In the genomic region with DNA sequence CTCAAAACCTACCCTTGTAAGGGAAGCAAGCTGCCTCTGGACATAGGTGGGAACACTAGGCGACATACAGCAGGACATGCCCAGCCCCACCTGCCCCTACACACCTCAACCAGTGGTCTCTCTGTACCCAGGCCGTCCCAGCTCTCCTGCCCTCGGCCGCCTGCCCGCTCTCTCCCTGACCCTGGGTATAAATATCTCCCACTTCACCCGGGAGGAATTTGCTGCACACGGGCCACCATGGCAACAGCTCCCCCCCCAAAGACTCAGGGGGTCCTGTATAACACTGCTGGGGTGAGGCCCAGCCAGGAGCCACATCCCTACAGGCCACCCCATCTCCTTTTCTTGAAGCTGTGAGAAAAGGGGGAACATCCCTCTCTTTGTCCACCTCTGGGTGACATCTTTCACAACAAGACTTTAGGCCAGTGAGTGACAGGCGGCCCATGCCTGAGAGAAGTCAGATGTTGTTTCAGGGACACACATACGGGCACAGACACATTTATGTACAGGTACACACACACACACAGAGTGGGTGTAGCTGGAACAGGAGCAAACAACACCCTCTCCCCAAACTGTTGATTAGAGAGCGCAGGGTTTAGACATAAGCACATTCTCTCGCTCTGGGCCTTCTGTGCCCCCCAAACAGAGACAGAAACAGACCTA, we compare ENCODE assay signal across 10 mouse cellular contexts. TPM values are rescaled to one million over a fixed set of nuclear protein-coding genes. Genes with fewer than 3 reads are reported as not detected.
DNase-seq lines count a peak whose midpoint lies in the region; ATAC-seq and TF ChIP-seq lines count a peak whose summit lies in the region.
"Had no signal": no experiment of that assay in that cellular context is flagged by ENCODE, and none has a peak within 500 bp of the region (broad histone marks: within the 10 kb centered on the region; RNA-seq: fewer than 3 reads in every experiment).

No protein-coding gene starts in this region.

- H3K27ac ChIP-seq in hindbrain, postnatal 0 days: 0 out of 2 replicates have a peak overlapping the region, but pooled peaks have one; percentile 4
- no peak overlapping the region; the same call in 1 of the 2 replicates for H3K27ac ChIP-seq in neural tube, embryonic 15.5 days (replicated peaks)

- H3K4me3 ChIP-seq in lung, adult 2 months (replicated peaks; ENCODE audit: extremely low read depth, low read depth, low read length): peak overlapping the region; percentile 60
- no peak overlapping the region for H3K4me3 ChIP-seq in hindbrain, postnatal 0 days (ENCODE audit: low read length)
- H3K4me3 ChIP-seq in neural tube, embryonic 15.5 days (replicated peaks): no peak overlapping the region; the same call in 1 of the 2 replicates

- TF ChIP-seq CTCF in lung, adult 2 months (IDR thresholded peaks at IDR 0.05; ENCODE audit: insufficient read depth, low read length): no peak
- no peak for TF ChIP-seq CTCF in hindbrain, postnatal 0 days (IDR thresholded peaks at IDR 0.05; ENCODE audit: low read depth)

- WGBS in lung, adult 2 months: 49% methylated on average over 11 of the region's 11 CpGs
- WGBS in hindbrain, postnatal 0 days: 41% methylated on average over 11 of the region's 11 CpGs
- WGBS in neural tube, embryonic 15.5 days: 52% methylated on average over 11 of the region's 11 CpGs

- no peak for DNase-seq in lung, adult 2 months
- DNase-seq in lung, adult 18-20 months: no peak
- peak; percentile 61 to 65 for DNase-seq in gastrocnemius, postnatal 36 days
- DNase-seq in hindbrain, postnatal 0 days (ENCODE audit: low spot score): no peak
- no peak for DNase-seq in urinary bladder, postnatal 4 days (ENCODE audit: low spot score in 2 of 2)
- DNase-seq in cerebellum, adult 11-12 months: no peak
- no peak for DNase-seq in spleen, postnatal 4 days (ENCODE audit: low spot score in 2 of 2)

- H3K4me1 ChIP-seq in lung, adult 2 months (ENCODE audit: control insufficient read depth, insufficient read depth, low read length): peaks cover 3% of the 10 kb centered on the region
- peaks cover 20% of the 10 kb centered on the region; the same call in 1 of the 2 replicates for H3K4me1 ChIP-seq in hindbrain, postnatal 0 days (ENCODE audit: insufficient read depth, low read length)
- H3K4me1 ChIP-seq in neural tube, embryonic 15.5 days: peaks cover 44% of the 10 kb centered on the region

- H3K9ac ChIP-seq in hindbrain, postnatal 0 days (replicated peaks; ENCODE audit: low read length): no peak overlapping the region
- no peak overlapping the region for H3K9ac ChIP-seq in neural tube, embryonic 15.5 days (replicated peaks)

- no peaks in the 10 kb centered on the region for H3K36me3 ChIP-seq in hindbrain, postnatal 0 days (ENCODE audit: insufficient read depth, low read length)
- no peaks in the 10 kb centered on the region for H3K36me3 ChIP-seq in neural tube, embryonic 15.5 days

- intact Hi-C loops in gastrocnemius, postnatal 36 days (cut with DNase I): no loop called here

- H3K27me3 ChIP-seq in hindbrain, postnatal 0 days (ENCODE audit: insufficient read depth, low read length): peaks cover 11% of the 10 kb centered on the region; the same call in 1 of the 2 replicates
- H3K27me3 ChIP-seq in neural tube, embryonic 15.5 days (replicated peaks): peaks cover 43% of the 10 kb centered on the region

- no peaks in the 10 kb centered on the region for H3K9me3 ChIP-seq in hindbrain, postnatal 0 days (ENCODE audit: low read length)
- no peaks in the 10 kb centered on the region for H3K9me3 ChIP-seq in neural tube, embryonic 15.5 days (replicated peaks)

- peak overlapping the region; percentile 35; the same call in 1 of the 2 replicates for H3K4me2 ChIP-seq in hindbrain, postnatal 0 days (ENCODE audit: low read depth, low read length)
- H3K4me2 ChIP-seq in neural tube, embryonic 15.5 days: peak overlapping the region; percentile 26

- TF ChIP-seq POLR2A in lung, adult 2 months (IDR thresholded peaks at IDR 0.05; ENCODE audit: borderline replicate concordance, extremely low read depth, low read depth, low read length): peak; percentile 28; the same call in 1 of the 2 replicates

- ATAC-seq in hindbrain, postnatal 0 days: no peak
- ATAC-seq in neural tube, embryonic 15.5 days (ENCODE audit: low FRiP score): no peak
- ATAC-seq: Patski had no signal

RNA-seq across cellular contexts. Expression of gene Fxyd1, which starts 2.2 kb away (rescaled TPM):
- 330 and 336 TPM in 2 replicates for polyA plus RNA-seq in lung, adult 2 months (2012; rRNA removed)
- total RNA-seq in gastrocnemius, postnatal 36 days (2021): 1,000 to 10,000 TPM in 1 of 2 experiments, 100 to 1,000 TPM in 1; 991 to 1,156 TPM
- 24.0 and 26.5 TPM in 2 replicates for total RNA-seq in hindbrain, postnatal 0 days (2014; rRNA removed)
- polyA plus RNA-seq in hindbrain, postnatal 0 days (2015; fragmentation: Nextera tagmentation; extraction: Ambion mirVana): 129 and 150 TPM in 2 replicates
- 26.8 and 36.9 TPM in 2 replicates for polyA plus RNA-seq in neural tube, embryonic 15.5 days (2015; fragmentation: Nextera tagmentation; extraction: Ambion mirVana)
- total RNA-seq: neutrophil, adult 5-6 weeks had no signal
- polyA plus RNA-seq: Patski had no signal

RNA-seq across cellular contexts. Expression of gene Fxyd7, which starts 3.5 kb away (rescaled TPM):
- polyA plus RNA-seq in lung, adult 2 months (2012; rRNA removed): 7.5 and 10.6 TPM in 2 replicates
- total RNA-seq in gastrocnemius, postnatal 36 days (2021): 1 to 10 TPM; 1.7 to 1.8 TPM
- total RNA-seq in hindbrain, postnatal 0 days (2014; rRNA removed): 234 and 282 TPM in 2 replicates
- polyA plus RNA-seq in hindbrain, postnatal 0 days (2015; fragmentation: Nextera tagmentation; extraction: Ambion mirVana): 466 and 477 TPM in 2 replicates
- 357 and 417 TPM in 2 replicates for polyA plus RNA-seq in neural tube, embryonic 15.5 days (2015; fragmentation: Nextera tagmentation; extraction: Ambion mirVana)
- polyA plus RNA-seq: Patski had no signal

RNA-seq across cellular contexts. Expression of gene Lgi4, which starts 4.4 kb away (rescaled TPM):
- 6.8 TPM in 2 replicates for polyA plus RNA-seq in lung, adult 2 months (2012; rRNA removed)
- total RNA-seq in gastrocnemius, postnatal 36 days (2021): 1 to 10 TPM; 2.5 to 4.4 TPM
- 1.9 and 5.9 TPM in 2 replicates for total RNA-seq in hindbrain, postnatal 0 days (2014; rRNA removed)
- polyA plus RNA-seq in hindbrain, postnatal 0 days (2015; fragmentation: Nextera tagmentation; extraction: Ambion mirVana): 1.2 and 1.3 TPM in 2 replicates
- polyA plus RNA-seq in neural tube, embryonic 15.5 days (2015; fragmentation: Nextera tagmentation; extraction: Ambion mirVana): 1.3 and 1.7 TPM in 2 replicates

RNA-seq across cellular contexts. Expression of gene Fxyd5, which starts 12.5 kb away (rescaled TPM):
- 156 and 178 TPM in 2 replicates for polyA plus RNA-seq in lung, adult 2 months (2012; rRNA removed)
- total RNA-seq in gastrocnemius, postnatal 36 days (2021): 10 to 100 TPM in 1 of 2 experiments, 1 to 10 TPM in 1; 9.6 to 11.3 TPM
- total RNA-seq in hindbrain, postnatal 0 days (2014; rRNA removed): 15.3 and 22.1 TPM in 2 replicates
- 33.3 and 35.3 TPM in 2 replicates for polyA plus RNA-seq in hindbrain, postnatal 0 days (2015; fragmentation: Nextera tagmentation; extraction: Ambion mirVana)
- polyA plus RNA-seq in neural tube, embryonic 15.5 days (2015; fragmentation: Nextera tagmentation; extraction: Ambion mirVana): 22.2 and 27.8 TPM in 2 replicates

RNA-seq across cellular contexts. Expression of gene Fxyd3, which starts 21.7 kb away (rescaled TPM):
- 16.4 and 43.2 TPM in 2 replicates for polyA plus RNA-seq in lung, adult 2 months (2012; rRNA removed)
- total RNA-seq in gastrocnemius, postnatal 36 days (2021): under 1 TPM; 0.77 to 0.96 TPM
- not detected in 2 replicates for total RNA-seq in hindbrain, postnatal 0 days (2014; rRNA removed)
- polyA plus RNA-seq in hindbrain, postnatal 0 days (2015; fragmentation: Nextera tagmentation; extraction: Ambion mirVana): 1.2 and 1.5 TPM in 2 replicates
- polyA plus RNA-seq in neural tube, embryonic 15.5 days (2015; fragmentation: Nextera tagmentation; extraction: Ambion mirVana): 0.79 and 14.6 TPM in 2 replicates
- total RNA-seq: neutrophil, adult 5-6 weeks had no signal
- polyA plus RNA-seq: Patski had no signal

Comparison
In these comparisons a context has a peak if more than half of its experiments do, and no peak if none do; other contexts are left out.
1. DNase-seq: peak in gastrocnemius, postnatal 36 days (2 of 2); none in lung, adult 2 months (single experiment), lung, adult 18-20 months (0 of 2), hindbrain, postnatal 0 days (single experiment), urinary bladder, postnatal 4 days (0 of 2), cerebellum, adult 11-12 months (single experiment) and spleen, postnatal 4 days (0 of 2).
2. RNA of gene Fxyd7, which starts 3.5 kb away (polyA plus RNA-seq): 466 to 477 TPM in hindbrain, postnatal 0 days and 357 to 417 TPM in neural tube, embryonic 15.5 days; 7.5 to 10.6 TPM in lung, adult 2 months; every median in the first group is over 10 times any median in the second.